Mouse (Mus musculus) thymus, adult 2 months (tissue): ENCODE measurements around the gene Mcur1. TPM values are rescaled to one million over a fixed set of nuclear protein-coding genes. Genes with fewer than 3 reads are reported as not detected.

Experiments
- DNase-seq: peaks from one replicate; pipeline ENCODE4 v3.0.0; 2021
- H3K27ac ChIP-seq: fragments of 200-500 bp; 2 replicates; pipeline ENCODE4 v1.5.1; 2012; ENCODE audit warnings: low read length, control low read depth; ENCODE audit not compliant: control insufficient read depth, insufficient read depth
- H3K27me3 ChIP-seq: fragments of 200-500 bp; 2 replicates; pipeline ENCODE4 v1.6.1; 2012; ENCODE audit warnings: mild to moderate bottlenecking, low read length, moderate library complexity, mixed read lengths; ENCODE audit not compliant: control insufficient read depth, insufficient read depth
- H3K36me3 ChIP-seq: fragments of 200-500 bp; 2 replicates; pipeline ENCODE4 v1.6.1; 2012; ENCODE audit warnings: mild to moderate bottlenecking, low read length, moderate library complexity; ENCODE audit not compliant: control insufficient read depth, insufficient read depth
- H3K4me1 ChIP-seq: fragments of 200-500 bp; replicated peaks from 2 replicates; pipeline ENCODE4 v1.6.1; 2012; ENCODE audit warnings: low read length; ENCODE audit not compliant: control insufficient read depth, insufficient read depth
- H3K4me3 ChIP-seq: fragments of 200-500 bp; 2 replicates; pipeline ENCODE4 v1.5.1; 2012; ENCODE audit warnings: mild to moderate bottlenecking, low read length, control low read depth, moderate library complexity; ENCODE audit not compliant: control insufficient read depth, insufficient read depth
- CTCF ChIP-seq: fragments of 200-500 bp; IDR thresholded peaks from 2 replicates; pipeline ENCODE4 v1.5.1; 2012; ENCODE audit warnings: mild to moderate bottlenecking, control low read depth, low read length, moderate library complexity, borderline replicate concordance; ENCODE audit not compliant: control insufficient read depth, poor library complexity, insufficient read depth; ENCODE audit errors: extremely low read depth
- POLR2A ChIP-seq: fragments of 200-500 bp; IDR thresholded peaks from 2 replicates; pipeline ENCODE4 v1.6.1; 2012; ENCODE audit warnings: mild to moderate bottlenecking, low read length, control low read depth, moderate library complexity; ENCODE audit not compliant: control insufficient read depth, poor library complexity, insufficient read depth; ENCODE audit errors: extremely low read depth
- WGBS: fragments of 180-500 bp; shearing (Covaris S2); methylation state at CpG from one replicate; pipeline ENCODE4 v1.1.7; 2018; 5-methylcytosine and 5-hydroxymethylcytosine counted together
- polyA plus RNA-seq: library from polyadenylated mRNA; depleted of rRNA; stranded (reverse); fragments of >200 nt; gene quantifications from 2 replicates; pipeline ENCODE4 v1.2.3, GENCODE M21; 2012

Gene Mcur1
- polyA plus RNA-seq, 1 experiment: 18.0 TPM

GRCm38 (mm10) chr13:43524491-43525362 is 35.3 kb downstream of the Mcur1 start:
- WGBS: 55% methylated on average over 16 of the region's 16 CpGs
- no peak for DNase-seq

GRCm38 (mm10) chr13:43523906-43524480 is 36.0 kb downstream of the Mcur1 start:
- WGBS: 84% methylated on average over 7 of the region's 7 CpGs
- no peak overlapping the region for H3K27ac ChIP-seq
- no peaks in the 10 kb centered on the region for H3K36me3 ChIP-seq
- no peak for DNase-seq
- H3K4me3 ChIP-seq: no peak overlapping the region
- H3K4me1 ChIP-seq: peaks cover 12% of the 10 kb centered on the region
- no peaks in the 10 kb centered on the region for H3K27me3 ChIP-seq
- no peak for TF ChIP-seq CTCF
- TF ChIP-seq POLR2A: no peak

More at GRCm38 (mm10) chr13:43524491-43525362, 35.3 kb downstream of the Mcur1 start:
- H3K36me3 ChIP-seq: no peaks in the 10 kb centered on the region
- no peak for TF ChIP-seq POLR2A
- no peak for TF ChIP-seq CTCF
- no peak overlapping the region for H3K27ac ChIP-seq
- no peaks in the 10 kb centered on the region for H3K27me3 ChIP-seq
- H3K4me3 ChIP-seq: no peak overlapping the region
- H3K4me1 ChIP-seq: peaks cover 12% of the 10 kb centered on the region

- H3K4me3 ChIP-seq: no peak overlapping the region
- WGBS: 93% methylated on average over 5 of the region's 5 CpGs
- H3K36me3 ChIP-seq: no peaks in the 10 kb centered on the region
- TF ChIP-seq POLR2A: no peak
- no peak for TF ChIP-seq CTCF
- H3K27ac ChIP-seq: no peak overlapping the region
- DNase-seq: no peak
- peaks cover 12% of the 10 kb centered on the region for H3K4me1 ChIP-seq
- H3K27me3 ChIP-seq: no peaks in the 10 kb centered on the region
Observed at GRCm38 (mm10) chr13:43521940-43522339, 38.1 kb downstream of the Mcur1 start.

GRCm38 (mm10) chr13:43519251-43519650 is 40.7 kb downstream of the Mcur1 start:
- Histone ChIP-seq H3K27me3 (no peaks in the 10 kb centered on the region), H3K27ac (no peak overlapping the region), H3K4me1 (no peaks in the 10 kb centered on the region), H3K36me3 (no peaks in the 10 kb centered on the region), H3K4me3 (no peak overlapping the region)
- TF ChIP-seq POLR2A (no peak), CTCF (no peak)
- 89% methylated on average over 6 of the region's 6 CpGs for WGBS
- no peak for DNase-seq

- 93% methylated on average over 8 of the region's 8 CpGs for WGBS
- Histone ChIP-seq H3K27me3 (no peaks in the 10 kb centered on the region), H3K36me3 (no peaks in the 10 kb centered on the region), H3K4me1 (no peaks in the 10 kb centered on the region), H3K4me3 (no peak overlapping the region), H3K27ac (no peak overlapping the region)
- no peak for TF ChIP-seq POLR2A
- no peak for TF ChIP-seq CTCF
- DNase-seq: no peak
Observed at GRCm38 (mm10) chr13:43517371-43517770, 42.6 kb downstream of the Mcur1 start.

- 96% methylated on average over 6 of the region's 6 CpGs for WGBS
- TF ChIP-seq POLR2A (no peak), CTCF (no peak)
Observed at GRCm38 (mm10) chr13:43516931-43517330, 43.1 kb downstream of the Mcur1 start.

More at GRCm38 (mm10) chr13:43516931-43517330, 43.1 kb downstream of the Mcur1 start:
- Histone ChIP-seq H3K4me3 (no peak overlapping the region), H3K36me3 (no peaks in the 10 kb centered on the region), H3K27ac (no peak overlapping the region), H3K27me3 (no peaks in the 10 kb centered on the region), H3K4me1 (no peaks in the 10 kb centered on the region)
- DNase-seq: no peak
